Mouse (Mus musculus) lung, adult 10 weeks (tissue): ENCODE data around the gene Bicd2. TPM values are rescaled to one million over a fixed set of nuclear protein-coding genes. Genes with fewer than 3 reads are reported as not detected.

Experiments
- polyA plus RNA-seq: library from polyadenylated mRNA; stranded (reverse); fragments of 350-450 nt; fragmentation: Illumina TruSeq; extraction: RNeasy Lipid Tissue Mini Kit (QIAGEN cat#74804); gene quantifications from one replicate; pipeline ENCODE4 v1.2.3, GENCODE M21; 2014; ENCODE audit warnings: low read depth, low replicate concordance; ENCODE audit not compliant: insufficient read depth

The Bicd2 gene
- 28.4 TPM for polyA plus RNA-seq

DNA sequence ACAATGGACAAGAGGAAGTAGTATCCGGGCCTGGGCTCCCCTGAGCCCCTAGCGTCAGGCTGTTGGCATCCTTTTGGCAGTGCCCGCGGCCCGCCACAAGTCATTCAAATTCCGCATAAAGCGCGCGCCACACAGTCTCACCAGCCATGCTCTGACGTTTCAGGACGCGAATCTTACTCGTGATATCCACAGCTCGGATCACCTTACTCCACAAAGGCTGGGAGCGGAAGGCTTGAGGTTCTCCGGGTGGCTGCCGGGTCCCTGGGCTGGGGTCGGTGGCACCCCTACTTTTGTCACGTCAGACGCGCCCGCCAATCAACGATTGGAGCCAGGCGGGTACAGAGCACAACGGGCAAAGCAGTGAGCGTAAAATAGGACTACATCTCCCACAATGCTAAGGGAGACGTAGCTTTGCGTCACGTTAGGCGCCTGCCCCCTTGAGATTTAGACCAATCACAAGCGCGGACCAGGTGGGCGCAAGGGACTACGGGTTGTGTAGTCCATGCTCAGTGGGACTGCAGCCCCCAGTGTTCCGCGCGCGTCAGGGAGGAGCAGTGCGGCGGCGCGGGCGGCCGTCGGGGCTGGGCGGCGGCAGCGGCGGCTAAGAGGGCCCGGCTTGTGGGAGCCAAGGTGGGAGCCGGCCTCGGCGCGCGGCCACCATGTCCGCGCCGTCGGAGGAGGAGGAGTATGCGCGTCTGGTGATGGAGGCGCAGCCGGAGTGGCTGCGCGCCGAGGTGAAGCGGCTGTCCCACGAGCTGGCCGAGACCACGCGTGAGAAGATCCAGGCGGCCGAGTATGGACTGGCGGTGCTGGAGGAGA lies at the start of gene Bicd2:
Gene Bicd2, plus strand, starts transcription at position 574 of the 819 bp plus-strand sequence.

DNA sequence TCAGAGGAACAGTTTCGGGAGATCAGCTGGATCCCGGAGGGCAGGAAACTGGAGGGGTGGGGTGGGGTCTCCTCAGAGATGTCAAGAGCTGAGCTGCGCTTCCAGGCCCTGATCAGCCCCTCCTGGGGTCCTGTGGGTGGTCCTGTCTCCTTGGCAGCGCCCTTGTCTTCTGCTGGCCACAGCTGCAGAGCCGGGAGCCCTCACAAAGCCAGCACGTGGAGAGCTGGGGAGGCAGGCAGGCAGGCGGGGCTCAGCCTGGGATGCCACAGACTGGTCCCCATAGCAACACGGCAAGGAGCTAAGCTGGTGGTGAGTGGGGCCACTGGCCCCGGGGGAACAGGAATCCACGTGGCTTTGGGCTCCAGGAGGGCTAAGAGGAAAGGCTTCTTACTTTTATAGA lies 21.3 kb upstream of the Bicd2 start, which contains the start of gene Fgd3:
Gene Fgd3, minus strand, starts transcription at position 272 of the 400 bp plus-strand sequence.

DNA sequence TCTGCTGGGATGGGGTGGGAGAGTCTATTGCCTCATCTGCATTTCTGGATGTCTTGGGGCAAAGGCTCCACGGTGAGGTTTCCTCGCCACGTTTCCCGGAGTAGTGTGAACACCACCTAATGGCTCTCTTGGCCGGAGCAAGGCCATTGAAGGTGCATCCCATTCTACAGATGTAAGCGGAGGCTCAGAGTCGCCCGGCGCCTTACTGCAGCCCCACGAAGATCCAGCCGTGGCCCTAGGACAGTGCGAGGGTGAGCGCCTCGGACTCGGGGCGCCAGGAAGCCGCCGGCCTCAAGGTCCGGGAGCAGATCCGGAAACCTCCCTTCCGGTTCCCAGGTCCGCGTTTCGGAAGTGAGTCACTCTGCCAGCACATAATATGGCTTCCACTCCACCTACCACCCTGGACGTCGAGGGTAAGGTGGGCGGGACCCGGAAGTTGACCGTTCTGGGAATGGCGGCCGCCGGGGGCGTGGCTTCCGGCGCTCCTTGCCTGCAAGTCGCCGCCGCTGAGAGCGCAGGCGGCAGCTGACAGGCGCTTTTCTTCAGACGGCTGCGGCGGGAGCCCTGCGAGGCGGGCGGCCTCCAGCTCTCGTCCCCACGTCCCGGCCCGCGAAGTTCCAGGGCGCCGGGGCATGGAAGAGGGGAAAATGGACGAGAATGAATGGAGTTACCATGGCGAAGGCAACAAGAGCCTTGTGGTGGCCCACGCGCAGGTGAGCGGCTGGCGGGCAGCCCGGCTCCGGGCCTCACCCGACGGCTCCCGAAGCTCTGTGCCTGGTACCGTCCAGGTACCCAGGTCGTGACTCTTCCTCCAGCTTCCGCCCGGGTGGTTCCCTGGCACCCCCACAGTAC lies 79.6 kb downstream of the Bicd2 start, which contains the start of gene Ippk:
Gene Ippk, plus strand, starts transcription at position 496 of the 852 bp plus-strand sequence.

Other genes with a start within 250 kb of the Bicd2 start
- gene Wnk2, start 193.6 kb upstream of the Bicd2 start, polyA plus RNA-seq, result 0.22 TPM
- gene Ninj1, start 154.1 kb upstream of the Bicd2 start, polyA plus RNA-seq, result 43.2 TPM
- 48.7 TPM for gene Card19, start 125.5 kb upstream of the Bicd2 start, polyA plus RNA-seq
- gene Susd3, start 92.9 kb upstream of the Bicd2 start, polyA plus RNA-seq, result 7.2 TPM
- gene Fgd3, start 21.3 kb upstream of the Bicd2 start, polyA plus RNA-seq, result 3.0 TPM
- gene Ippk, start 79.7 kb downstream of the Bicd2 start, polyA plus RNA-seq, result 8.8 TPM
- gene Tes3-ps, start 151.7 kb downstream of the Bicd2 start, polyA plus RNA-seq, result not detected
- 10.1 TPM for gene Ecm2, start 163.2 kb downstream of the Bicd2 start, polyA plus RNA-seq
- 13.5 TPM for gene Aspn, start 202.9 kb downstream of the Bicd2 start, polyA plus RNA-seq
- gene Omd, start 240.9 kb downstream of the Bicd2 start, polyA plus RNA-seq, result 2.6 TPM